Mouse (Mus musculus) lung, embryonic 15.5 days (tissue): ENCODE data around the gene Pde6b. TPM values are rescaled to one million over a fixed set of nuclear protein-coding genes. Genes with fewer than 3 reads are reported as not detected.
A peak's percentile ranks its signal among the peaks of the same experiment; 100 is the strongest.

Source experiments
- ATAC-seq: fragments of 200-750 bp; cut with Nextera tagmentation; 2 replicates; pipeline ENCODE4 v1.8.0; 2017; ENCODE audit warnings: moderate number of reproducible peaks, borderline replicate concordance; ENCODE audit not compliant: low FRiP score, low TSS enrichment; ENCODE audit errors: extremely low read depth
- H3K27ac ChIP-seq: fragments of 300-500 bp; sonication (generic); 2 replicates; pipeline ENCODE4 v1.5.1; 2015; ENCODE audit warnings: moderate library complexity, mild to moderate bottlenecking, inconsistent platforms
- H3K27me3 ChIP-seq: fragments of 300-500 bp; sonication (generic); 2 replicates; pipeline ENCODE4 v1.6.1; 2015; ENCODE audit warnings: inconsistent platforms
- H3K36me3 ChIP-seq: fragments of 300-500 bp; sonication (generic); 2 replicates; pipeline ENCODE4 v1.6.1; 2015; ENCODE audit warnings: inconsistent platforms
- H3K4me1 ChIP-seq: fragments of 300-500 bp; sonication (generic); 2 replicates; pipeline ENCODE4 v1.6.1; 2015; ENCODE audit warnings: inconsistent platforms
- H3K4me2 ChIP-seq: fragments of 300-500 bp; sonication (generic); 2 replicates; pipeline ENCODE4 v1.6.1; 2015; ENCODE audit warnings: inconsistent platforms, mild to moderate bottlenecking, moderate library complexity
- H3K4me3 ChIP-seq: fragments of 300-500 bp; sonication (generic); 2 replicates; pipeline ENCODE4 v1.5.1; 2015; ENCODE audit warnings: mild to moderate bottlenecking, inconsistent platforms
- H3K9ac ChIP-seq: fragments of 300-500 bp; sonication (generic); 2 replicates; pipeline ENCODE4 v1.6.1; 2015; ENCODE audit warnings: inconsistent platforms
- H3K9me3 ChIP-seq: fragments of 300-500 bp; sonication (generic); 2 replicates; pipeline ENCODE4 v1.6.1; 2016; ENCODE audit warnings: inconsistent platforms
- WGBS: fragments of 180-500 bp; shearing (Covaris S2); methylation state at CpG from one replicate; pipeline ENCODE4 v1.1.7; 2015; 5-methylcytosine and 5-hydroxymethylcytosine counted together
- polyA plus RNA-seq: library from polyadenylated mRNA; unstranded; fragments of >200 nt; fragmentation: Nextera tagmentation; extraction: Ambion mirVana; gene quantifications from 2 replicates; pipeline ENCODE4 v1.2.1, GENCODE M21; 2015

Gene Pde6b
- polyA plus RNA-seq, 1 experiment from 2014 or later = 0.32 TPM

GRCm38 (mm10) chr5:108448785-108449668 lies 60.8 kb downstream of the Pde6b start, which contains the start of gene Mfsd7a:
Gene Mfsd7a, minus strand, starts transcription at chr5:108448891.
- Histone ChIP-seq H3K27ac (peak within 1 kb of the TSS; percentile 7; the same call in 1 of the 2 replicates), H3K36me3 (no peaks in the 10 kb centered on the region), H3K4me3 (peak within 1 kb of the TSS; percentile 40), H3K4me2 (peak within 1 kb of the TSS; percentile 65), H3K27me3 (peaks cover 8% of the 10 kb centered on the region; the same call in 1 of the 2 replicates), H3K4me1 (peaks cover 13% of the 10 kb centered on the region), H3K9me3 (no peaks in the 10 kb centered on the region), H3K9ac (peak within 1 kb of the TSS; percentile 34)
- peak; percentile 93 for ATAC-seq
- 10% methylated on average over 24 of the region's 24 CpGs for WGBS

DNA sequence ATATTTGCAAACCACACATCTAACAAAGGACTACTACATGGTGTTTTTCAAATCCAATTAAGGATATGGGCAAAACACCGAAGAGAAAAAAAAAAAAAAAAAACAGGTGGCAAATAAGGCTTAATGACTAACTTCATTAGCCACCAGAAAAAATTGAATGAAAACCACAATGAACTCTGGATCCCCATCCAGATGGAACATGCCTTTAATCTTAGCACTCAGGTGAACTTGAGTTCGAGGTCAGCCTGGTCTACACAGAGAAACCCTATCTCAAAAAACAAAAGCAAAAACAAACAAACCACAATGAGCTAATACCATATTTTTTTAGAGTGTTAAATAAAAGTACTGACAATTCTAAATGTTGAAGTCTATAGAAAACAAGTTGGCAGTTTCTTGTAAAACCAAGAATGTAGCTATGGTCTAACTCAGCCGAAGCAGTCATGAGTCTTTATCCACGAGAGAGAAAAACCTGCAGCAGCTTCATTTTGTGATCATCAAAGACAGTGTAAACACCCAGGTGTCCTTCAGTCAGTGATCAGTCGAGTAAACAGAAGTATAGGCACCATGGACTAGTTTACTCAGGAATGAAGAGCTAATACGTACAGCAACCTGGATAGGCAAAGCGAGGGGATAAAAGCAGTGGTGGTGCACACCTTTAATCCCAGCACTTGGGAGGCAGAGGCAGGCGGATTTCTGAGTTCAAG lies 62.8 kb downstream of the Pde6b start:
- peaks cover 13% of the 10 kb centered on the region for H3K4me1 ChIP-seq
- no peak for ATAC-seq
- no peaks in the 10 kb centered on the region for H3K36me3 ChIP-seq
- no peak overlapping the region for H3K4me2 ChIP-seq
- H3K9ac ChIP-seq = no peak overlapping the region
- WGBS = 69% methylated on average over 8 of the region's 8 CpGs
- H3K27ac ChIP-seq = no peak overlapping the region
- peaks cover 8% of the 10 kb centered on the region; the same call in 1 of the 2 replicates for H3K27me3 ChIP-seq
- no peak overlapping the region for H3K4me3 ChIP-seq
- H3K9me3 ChIP-seq = no peaks in the 10 kb centered on the region

DNA sequence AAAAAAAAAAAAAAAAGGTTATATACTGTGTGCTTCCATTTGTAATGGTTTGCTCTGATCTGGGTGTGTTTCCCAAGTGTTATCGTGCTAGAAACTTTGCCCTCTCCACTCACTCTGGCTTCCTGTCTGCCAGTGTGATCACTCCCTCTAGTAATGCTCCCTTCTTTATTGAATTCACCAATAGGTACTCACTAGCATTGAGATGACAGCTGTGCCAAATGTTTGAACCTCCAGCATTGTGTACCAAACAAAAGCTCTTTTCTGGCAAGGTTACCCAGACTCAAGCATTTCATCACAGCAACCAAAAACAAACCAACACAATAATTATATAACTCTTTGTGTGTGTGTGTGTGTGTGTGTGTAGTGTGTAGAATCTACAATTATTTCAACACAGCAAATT lies 63.4 kb downstream of the Pde6b start:
- Histone ChIP-seq H3K4me1 (peaks cover 13% of the 10 kb centered on the region), H3K4me3 (no peak overlapping the region), H3K27ac (no peak overlapping the region), H3K4me2 (no peak overlapping the region), H3K9me3 (no peaks in the 10 kb centered on the region), H3K9ac (no peak overlapping the region), H3K27me3 (peaks cover 8% of the 10 kb centered on the region; the same call in 1 of the 2 replicates), H3K36me3 (no peaks in the 10 kb centered on the region)
- no peak for ATAC-seq
- 82% methylated on average over 1 of the region's 1 CpGs for WGBS

GRCm38 (mm10) chr5:108452422-108452821 lies 64.2 kb downstream of the Pde6b start:
- no peak for ATAC-seq
- Histone ChIP-seq H3K4me2 (no peak overlapping the region), H3K4me1 (peaks cover 13% of the 10 kb centered on the region), H3K9ac (no peak overlapping the region), H3K27me3 (peaks cover 7% of the 10 kb centered on the region; the same call in 1 of the 2 replicates), H3K9me3 (no peaks in the 10 kb centered on the region), H3K36me3 (no peaks in the 10 kb centered on the region), H3K27ac (no peak overlapping the region), H3K4me3 (no peak overlapping the region)
- WGBS = 57% methylated on average over 1 of the region's 1 CpGs

DNA sequence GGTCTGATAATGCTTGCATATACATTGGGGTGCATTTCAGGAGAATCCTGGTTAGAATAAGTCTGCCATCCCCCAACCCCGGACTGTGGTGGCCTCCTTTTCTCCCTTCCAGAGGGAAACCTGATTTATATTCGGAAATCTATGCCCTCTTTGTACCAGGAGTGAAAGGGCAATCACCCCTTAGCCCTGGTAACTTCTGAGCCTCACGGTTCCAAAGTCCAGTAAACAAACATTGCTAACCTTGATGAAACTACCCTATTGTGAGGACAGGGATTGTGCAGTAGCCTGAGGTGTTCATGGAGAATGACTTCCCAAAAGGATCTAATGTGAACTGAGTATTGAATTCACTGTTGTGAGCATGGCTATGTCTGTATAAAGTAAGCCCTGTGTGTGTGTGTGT lies 65.9 kb downstream of the Pde6b start:
- H3K27me3 ChIP-seq = no peaks in the 10 kb centered on the region
- H3K36me3 ChIP-seq = no peaks in the 10 kb centered on the region
- no peak overlapping the region for H3K4me3 ChIP-seq
- 43% methylated on average over 3 of the region's 3 CpGs for WGBS
- no peak overlapping the region for H3K27ac ChIP-seq
- H3K9me3 ChIP-seq = no peaks in the 10 kb centered on the region
- H3K4me2 ChIP-seq = no peak overlapping the region
- H3K9ac ChIP-seq = no peak overlapping the region
- ATAC-seq = no peak
- H3K4me1 ChIP-seq = peaks cover 5% of the 10 kb centered on the region

DNA sequence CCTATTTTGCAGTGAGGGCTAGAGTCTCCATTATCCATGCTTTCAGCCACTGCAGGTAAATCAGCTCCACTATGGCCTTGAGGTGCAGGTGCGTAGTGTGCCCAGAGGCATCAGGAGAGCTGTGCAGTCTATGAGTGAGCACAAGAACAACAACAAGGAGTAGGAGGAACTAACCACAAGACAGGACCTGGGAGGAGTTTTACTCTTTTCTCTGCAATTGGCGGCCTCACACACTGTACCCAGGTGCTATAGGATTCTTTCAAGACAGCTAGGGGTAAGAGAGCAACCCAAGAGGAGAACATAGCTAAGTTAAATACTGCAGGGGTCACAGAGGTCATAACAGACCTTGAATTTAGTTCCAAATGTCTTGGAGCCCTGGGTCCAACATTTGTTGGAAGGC lies 70.5 kb downstream of the Pde6b start:
- no peaks in the 10 kb centered on the region for H3K36me3 ChIP-seq
- 75% methylated on average over 2 of the region's 2 CpGs for WGBS
- H3K9ac ChIP-seq = no peak overlapping the region
- no peak overlapping the region for H3K4me2 ChIP-seq
- no peak overlapping the region for H3K4me3 ChIP-seq
- H3K9me3 ChIP-seq = no peaks in the 10 kb centered on the region
- ATAC-seq = no peak
- no peaks in the 10 kb centered on the region for H3K27me3 ChIP-seq
- peaks cover 17% of the 10 kb centered on the region for H3K4me1 ChIP-seq
- no peak overlapping the region for H3K27ac ChIP-seq

DNA sequence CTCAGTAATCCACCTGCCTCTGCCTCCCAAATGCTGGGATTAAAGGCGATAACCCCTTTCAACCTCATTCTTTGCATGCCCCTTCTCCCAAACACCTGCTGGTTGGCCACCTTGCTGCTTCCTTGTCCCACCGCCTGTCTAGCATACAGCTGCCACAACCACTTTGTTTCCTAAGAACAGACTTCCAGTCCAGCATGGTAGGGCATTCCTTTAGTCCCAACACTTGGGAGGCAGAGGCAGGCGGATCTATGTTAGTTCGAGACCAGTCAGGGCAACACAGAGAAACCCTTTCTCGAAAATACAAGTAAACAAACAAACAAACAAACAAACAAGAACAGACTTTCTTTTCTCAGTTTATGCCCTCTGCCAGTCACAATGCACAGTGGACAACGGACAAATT lies 72.3 kb downstream of the Pde6b start:
- no peak; the same call in 1 of the 2 replicates for ATAC-seq
- 35% methylated on average over 6 of the region's 6 CpGs for WGBS
- H3K9ac ChIP-seq = peak overlapping the region; percentile 35; the same call in 1 of the 2 replicates

GRCm38 (mm10) chr5:108461082-108462065 lies 73.2 kb downstream of the Pde6b start, which contains the start of gene Pcgf3:
Gene Pcgf3, plus strand, starts transcription at chr5:108461232.
- ATAC-seq = peak; percentile 96
- peak within 1 kb of the TSS; percentile 90 for H3K9ac ChIP-seq
- no peaks in the 10 kb centered on the region for H3K27me3 ChIP-seq
- no peaks in the 10 kb centered on the region for H3K36me3 ChIP-seq
- H3K27ac ChIP-seq = peak within 1 kb of the TSS; percentile 82
- peak within 1 kb of the TSS; percentile 76 for H3K4me3 ChIP-seq
- WGBS = 1% methylated on average over 59 of the region's 62 CpGs
- H3K4me2 ChIP-seq = peak within 1 kb of the TSS; percentile 90
- peaks cover 25% of the 10 kb centered on the region for H3K4me1 ChIP-seq
- no peaks in the 10 kb centered on the region for H3K9me3 ChIP-seq

More for the DNA sequence above, 72.3 kb downstream of the Pde6b start:
- no peak overlapping the region for H3K27ac ChIP-seq
- no peaks in the 10 kb centered on the region for H3K27me3 ChIP-seq
- peak overlapping the region; percentile 90 for H3K4me2 ChIP-seq
- peaks cover 25% of the 10 kb centered on the region for H3K4me1 ChIP-seq
- H3K36me3 ChIP-seq = no peaks in the 10 kb centered on the region
- H3K9me3 ChIP-seq = no peaks in the 10 kb centered on the region
- H3K4me3 ChIP-seq = peak overlapping the region; percentile 76

DNA sequence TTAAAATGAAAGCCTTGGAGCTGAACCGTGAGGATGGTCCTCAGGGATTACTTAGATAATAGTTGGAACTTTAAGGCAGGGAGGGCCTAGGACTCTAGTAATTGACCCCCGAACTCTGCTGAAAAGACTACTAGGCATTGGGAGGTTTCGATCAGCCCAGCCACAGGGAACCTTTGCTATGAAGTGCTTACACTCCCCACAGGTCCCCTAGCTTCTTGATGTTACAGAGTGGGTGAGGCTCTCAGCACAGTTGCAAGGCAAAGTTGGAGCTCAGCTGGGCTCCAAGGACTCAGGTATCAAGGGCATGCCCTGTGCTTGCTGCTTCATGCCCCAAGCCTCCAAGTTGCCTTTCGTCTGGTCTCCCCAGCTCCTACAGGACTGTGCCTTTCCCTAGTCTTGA lies 74.3 kb downstream of the Pde6b start:
- no peak for ATAC-seq
- Histone ChIP-seq H3K4me2 (peak overlapping the region; percentile 90), H3K9ac (peak overlapping the region; percentile 90), H3K9me3 (no peaks in the 10 kb centered on the region), H3K4me3 (peak overlapping the region; percentile 76), H3K36me3 (no peaks in the 10 kb centered on the region), H3K27ac (0 out of 2 replicates have a peak overlapping the region, but pooled peaks have one; percentile 82), H3K27me3 (no peaks in the 10 kb centered on the region), H3K4me1 (peaks cover 25% of the 10 kb centered on the region)
- 36% methylated on average over 4 of the region's 4 CpGs for WGBS

DNA sequence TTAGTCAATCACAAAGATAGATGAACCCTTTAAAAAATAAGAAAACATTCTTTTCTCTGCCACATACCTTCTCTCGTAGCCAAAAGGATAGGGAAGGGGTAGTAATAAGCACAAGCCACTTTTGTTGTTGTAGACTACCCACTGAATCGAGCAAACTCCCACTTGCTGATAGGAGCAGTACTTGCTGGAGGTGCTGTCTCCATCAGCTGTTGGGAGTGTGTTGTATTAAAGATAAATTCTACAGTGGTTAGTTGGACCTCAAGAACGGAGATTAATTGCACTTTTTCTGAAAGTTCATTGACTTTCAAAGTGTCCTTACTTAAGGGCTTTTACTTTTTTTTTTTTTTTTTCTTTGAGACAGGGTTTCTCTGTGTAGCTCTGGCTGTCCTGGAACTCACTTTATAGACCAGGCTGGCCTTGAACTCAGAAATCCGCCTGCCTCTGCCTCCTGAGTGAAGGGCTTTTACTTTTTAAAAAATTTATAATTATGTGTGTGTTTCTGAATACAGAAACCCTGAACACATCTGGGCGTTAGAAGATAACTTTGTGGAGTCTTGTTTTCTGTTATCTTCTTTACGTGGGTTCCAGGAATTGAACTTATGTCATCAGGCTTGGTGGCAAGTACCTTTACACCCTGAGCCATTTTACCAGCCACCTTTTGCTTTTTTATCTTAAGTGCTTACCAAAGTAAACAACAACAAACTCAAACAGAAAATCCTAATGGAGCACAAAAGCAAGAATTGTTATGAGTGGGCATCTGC lies 77.1 kb downstream of the Pde6b start:
- no peak for ATAC-seq
- Histone ChIP-seq H3K4me3 (no peak overlapping the region), H3K27ac (no peak overlapping the region), H3K27me3 (no peaks in the 10 kb centered on the region), H3K9me3 (no peaks in the 10 kb centered on the region), H3K9ac (no peak overlapping the region), H3K4me1 (peaks cover 25% of the 10 kb centered on the region), H3K4me2 (no peak overlapping the region), H3K36me3 (no peaks in the 10 kb centered on the region)
- WGBS = 79% methylated on average over 6 of the region's 6 CpGs
